Mouse (Mus musculus): ENCODE data around the gene Hes1. TPM values are rescaled to one million over a fixed set of nuclear protein-coding genes. Genes with fewer than 3 reads are reported as not detected.

The Hes1 gene
- polyA plus RNA-seq, 1 experiment = 9.7 TPM

GRCm38 (mm10) chr16:30052271-30052670 lies 11.9 kb upstream of the Hes1 start:
- Histone ChIP-seq H3K4me3 (ENCODE audit: control insufficient read depth, low read depth, low read length) (no peak overlapping the region), H3K27me3 (ENCODE audit: control insufficient read depth, insufficient read depth, low read length) (no peaks in the 10 kb centered on the region), H3K36me3 (ENCODE audit: control insufficient read depth, insufficient read depth, low read length) (no peaks in the 10 kb centered on the region), H3K4me1 (ENCODE audit: control insufficient read depth, insufficient read depth, low read length) (peaks cover 4% of the 10 kb centered on the region), H3K27ac (ENCODE audit: control insufficient read depth, insufficient read depth, low read depth, low read length) (no peak overlapping the region)
- TF ChIP-seq POLR2A (IDR thresholded peaks at IDR 0.05; ENCODE audit: control insufficient read depth, low read depth, low read length) = no peak
- no peak for TF ChIP-seq CTCF (IDR thresholded peaks at IDR 0.05; ENCODE audit: control insufficient read depth, insufficient read depth, insufficient replicate concordance, low read depth, low read length)

- Histone ChIP-seq H3K4me3 (ENCODE audit: control insufficient read depth, low read depth, low read length) (no peak overlapping the region), H3K4me1 (ENCODE audit: control insufficient read depth, insufficient read depth, low read length) (peaks cover 5% of the 10 kb centered on the region), H3K27ac (ENCODE audit: control insufficient read depth, insufficient read depth, low read depth, low read length) (no peak overlapping the region), H3K36me3 (ENCODE audit: control insufficient read depth, insufficient read depth, low read length) (no peaks in the 10 kb centered on the region), H3K27me3 (ENCODE audit: control insufficient read depth, insufficient read depth, low read length) (no peaks in the 10 kb centered on the region)
- TF ChIP-seq POLR2A (IDR thresholded peaks at IDR 0.05; ENCODE audit: control insufficient read depth, low read depth, low read length) = no peak
These were observed 11.2 kb upstream of the Hes1 start for GRCm38 (mm10) chr16:30052839-30053511.

GRCm38 (mm10) chr16:30054541-30054940 lies 9.6 kb upstream of the Hes1 start:
- Histone ChIP-seq H3K27ac (ENCODE audit: control insufficient read depth, insufficient read depth, low read depth, low read length) (no peak overlapping the region), H3K36me3 (ENCODE audit: control insufficient read depth, insufficient read depth, low read length) (no peaks in the 10 kb centered on the region), H3K27me3 (ENCODE audit: control insufficient read depth, insufficient read depth, low read length) (no peaks in the 10 kb centered on the region), H3K4me1 (ENCODE audit: control insufficient read depth, insufficient read depth, low read length) (peaks cover 2% of the 10 kb centered on the region), H3K4me3 (ENCODE audit: control insufficient read depth, low read depth, low read length) (no peak overlapping the region)
- TF ChIP-seq POLR2A (IDR thresholded peaks at IDR 0.05; ENCODE audit: control insufficient read depth, low read depth, low read length) (no peak), CTCF (IDR thresholded peaks at IDR 0.05; ENCODE audit: control insufficient read depth, insufficient read depth, insufficient replicate concordance, low read depth, low read length) (no peak)

- Histone ChIP-seq H3K27me3 (ENCODE audit: control insufficient read depth, insufficient read depth, low read length) (no peaks in the 10 kb centered on the region), H3K36me3 (ENCODE audit: control insufficient read depth, insufficient read depth, low read length) (no peaks in the 10 kb centered on the region), H3K4me3 (ENCODE audit: control insufficient read depth, low read depth, low read length) (no peak overlapping the region), H3K4me1 (ENCODE audit: control insufficient read depth, insufficient read depth, low read length) (peaks cover 5% of the 10 kb centered on the region), H3K27ac (ENCODE audit: control insufficient read depth, insufficient read depth, low read depth, low read length) (no peak overlapping the region)
- TF ChIP-seq POLR2A (IDR thresholded peaks at IDR 0.05; ENCODE audit: control insufficient read depth, low read depth, low read length) (no peak), CTCF (IDR thresholded peaks at IDR 0.05; ENCODE audit: control insufficient read depth, insufficient read depth, insufficient replicate concordance, low read depth, low read length) (no peak)
These were observed 8.8 kb upstream of the Hes1 start for GRCm38 (mm10) chr16:30055361-30055889.

- no peaks in the 10 kb centered on the region for H3K27me3 ChIP-seq (ENCODE audit: control insufficient read depth, insufficient read depth, low read length)
These were observed 8.3 kb upstream of the Hes1 start for GRCm38 (mm10) chr16:30055927-30056326.

GRCm38 (mm10) chr16:30056906-30057305 lies 7.3 kb upstream of the Hes1 start:
- TF ChIP-seq POLR2A (IDR thresholded peaks at IDR 0.05; ENCODE audit: control insufficient read depth, low read depth, low read length) = no peak
- no peak for TF ChIP-seq CTCF (IDR thresholded peaks at IDR 0.05; ENCODE audit: control insufficient read depth, insufficient read depth, insufficient replicate concordance, low read depth, low read length)
- Histone ChIP-seq H3K27me3 (ENCODE audit: control insufficient read depth, insufficient read depth, low read length) (no peaks in the 10 kb centered on the region), H3K36me3 (ENCODE audit: control insufficient read depth, insufficient read depth, low read length) (no peaks in the 10 kb centered on the region), H3K4me1 (ENCODE audit: control insufficient read depth, insufficient read depth, low read length) (peaks cover 16% of the 10 kb centered on the region), H3K4me3 (ENCODE audit: control insufficient read depth, low read depth, low read length) (no peak overlapping the region), H3K27ac (ENCODE audit: control insufficient read depth, insufficient read depth, low read depth, low read length) (no peak overlapping the region)

More at GRCm38 (mm10) chr16:30055927-30056326, 8.3 kb upstream of the Hes1 start:
- Histone ChIP-seq H3K27ac (ENCODE audit: control insufficient read depth, insufficient read depth, low read depth, low read length) (no peak overlapping the region), H3K36me3 (ENCODE audit: control insufficient read depth, insufficient read depth, low read length) (no peaks in the 10 kb centered on the region), H3K4me3 (ENCODE audit: control insufficient read depth, low read depth, low read length) (no peak overlapping the region), H3K4me1 (ENCODE audit: control insufficient read depth, insufficient read depth, low read length) (peaks cover 10% of the 10 kb centered on the region)
- TF ChIP-seq CTCF (IDR thresholded peaks at IDR 0.05; ENCODE audit: control insufficient read depth, insufficient read depth, insufficient replicate concordance, low read depth, low read length) = no peak
- TF ChIP-seq POLR2A (IDR thresholded peaks at IDR 0.05; ENCODE audit: control insufficient read depth, low read depth, low read length) = no peak

GRCm38 (mm10) chr16:30058974-30059717 lies 5.0 kb upstream of the Hes1 start:
- Histone ChIP-seq H3K4me3 (ENCODE audit: control insufficient read depth, low read depth, low read length) (no peak overlapping the region), H3K4me1 (ENCODE audit: control insufficient read depth, insufficient read depth, low read length) (peaks cover 26% of the 10 kb centered on the region), H3K27ac (ENCODE audit: control insufficient read depth, insufficient read depth, low read depth, low read length) (no peak overlapping the region), H3K27me3 (ENCODE audit: control insufficient read depth, insufficient read depth, low read length) (no peaks in the 10 kb centered on the region), H3K36me3 (ENCODE audit: control insufficient read depth, insufficient read depth, low read length) (no peaks in the 10 kb centered on the region)
- TF ChIP-seq POLR2A (IDR thresholded peaks at IDR 0.05; ENCODE audit: control insufficient read depth, low read depth, low read length) (no peak), CTCF (IDR thresholded peaks at IDR 0.05; ENCODE audit: control insufficient read depth, insufficient read depth, insufficient replicate concordance, low read depth, low read length) (no peak)

Data from testis, adult 2 months (tissue).